ENCODE assay signal across 7 mouse cellular contexts in genomic region chr14:120830389-120830835, GRCm38 (mm10).
DNase-seq lines count a peak whose midpoint lies in the region; ATAC-seq and TF ChIP-seq lines count a peak whose summit lies in the region.
"Not testable (repeated sequence)": the region's sequence is repeated elsewhere in the genome, so short reads cannot be mapped to it uniquely, and the experiment has no call there.

No protein-coding gene starts in this region.

- H3K27me3 ChIP-seq in forebrain, embryonic 16.5 days (replicated peaks; ENCODE audit: control insufficient read depth, insufficient read depth, low read length); hindbrain, embryonic 16.5 days (replicated peaks; ENCODE audit: control insufficient read depth, insufficient read depth, low read length); limb, embryonic 14.5 days (ENCODE audit: control insufficient read depth, insufficient read depth, low read length); midbrain, embryonic 10.5 days (ENCODE audit: low read depth, poor library complexity, severe bottlenecking): not testable (repeated sequence)

- not testable (repeated sequence) for H3K4me1 ChIP-seq in forebrain, embryonic 16.5 days (replicated peaks; ENCODE audit: control insufficient read depth, insufficient read depth, low read length); hindbrain, embryonic 16.5 days (ENCODE audit: control insufficient read depth, insufficient read depth, low read depth, low read length); limb, embryonic 14.5 days (ENCODE audit: control insufficient read depth, insufficient read depth, low read length)
- H3K4me1 ChIP-seq in midbrain, embryonic 10.5 days: peaks cover 26% of the 10 kb centered on the region

- ATAC-seq in common myeloid progenitor, adult 5-6 weeks (replicated peaks; ENCODE audit: low read depth, poor library complexity, severe bottlenecking): peak; percentile 63
- ATAC-seq in forebrain, embryonic 16.5 days: peak; percentile 52
- ATAC-seq in hindbrain, embryonic 16.5 days: peak; percentile 48
- ATAC-seq in limb, embryonic 14.5 days (ENCODE audit: low FRiP score, low read depth): peak; percentile 35; the same call in 1 of the 2 replicates
- peak; percentile 28; the same call in 1 of the 2 replicates for ATAC-seq in neutrophil, adult 5-6 weeks (ENCODE audit: extremely low read depth, insufficient number of reproducible peaks, low FRiP score, poor library complexity, severe bottlenecking)

- H3K4me2 ChIP-seq in forebrain, embryonic 16.5 days (ENCODE audit: low read length); hindbrain, embryonic 16.5 days (ENCODE audit: low read length); limb, embryonic 14.5 days (replicated peaks; ENCODE audit: low read depth, low read length, severe bottlenecking): not testable (repeated sequence)

- H3K4me3 ChIP-seq in forebrain, embryonic 16.5 days (replicated peaks; ENCODE audit: low read length); hindbrain, embryonic 16.5 days (ENCODE audit: low read length); limb, embryonic 14.5 days (replicated peaks; ENCODE audit: low read length); midbrain, embryonic 10.5 days: not testable (repeated sequence)

- WGBS in forebrain, embryonic 16.5 days: 38% methylated on average over 20 of the region's 20 CpGs
- WGBS in hindbrain, embryonic 16.5 days: 27% methylated on average over 20 of the region's 20 CpGs
- WGBS in limb, embryonic 14.5 days: 28% methylated on average over 20 of the region's 20 CpGs
- 39% methylated on average over 20 of the region's 20 CpGs for WGBS in midbrain, embryonic 10.5 days

- peak; percentile 97 for DNase-seq in R1 (ENCODE audit: low read depth, low spot score)
- peak; percentile 82 for DNase-seq in limb, embryonic 14.5 days (ENCODE audit: low spot score)
- peak; percentile 38 for DNase-seq in midbrain, embryonic 10.5 days (ENCODE audit: low spot score)

- H3K9ac ChIP-seq in forebrain, embryonic 16.5 days (replicated peaks; ENCODE audit: low read depth, low read length); hindbrain, embryonic 16.5 days (ENCODE audit: low read depth, low read length); limb, embryonic 14.5 days (ENCODE audit: low read depth, low read length, severe bottlenecking): not testable (repeated sequence)

- not testable (repeated sequence) for H3K9me3 ChIP-seq in forebrain, embryonic 16.5 days (ENCODE audit: control insufficient read depth, low read length); hindbrain, embryonic 16.5 days (ENCODE audit: control insufficient read depth, low read length); limb, embryonic 14.5 days (ENCODE audit: control insufficient read depth, low read length); midbrain, embryonic 10.5 days (replicated peaks)

- not testable (repeated sequence) for TF ChIP-seq POLR2A in limb, embryonic 14.5 days (IDR thresholded peaks at IDR 0.05; ENCODE audit: borderline replicate concordance, extremely low read depth, insufficient read depth, insufficient read length)

- H3K27ac ChIP-seq in forebrain, embryonic 16.5 days (ENCODE audit: low read length); hindbrain, embryonic 16.5 days (ENCODE audit: low read depth, low read length); limb, embryonic 14.5 days (replicated peaks; ENCODE audit: low read depth, low read length); midbrain, embryonic 10.5 days (replicated peaks): not testable (repeated sequence)

- not testable (repeated sequence) for H3K36me3 ChIP-seq in forebrain, embryonic 16.5 days (ENCODE audit: control insufficient read depth, insufficient read depth); hindbrain, embryonic 16.5 days (ENCODE audit: control insufficient read depth, insufficient read depth, low read length); limb, embryonic 14.5 days (ENCODE audit: control insufficient read depth, insufficient read depth, low read length); midbrain, embryonic 10.5 days

Comparison
In these comparisons a context has a peak if more than half of its experiments do, and no peak if none do; other contexts are left out.
1. DNase-seq: peak in every context shown above with its lines; median percentile 97 in R1; 82 in limb, embryonic 14.5 days; 38 in midbrain, embryonic 10.5 days.